Mouse (Mus musculus) erythroblast, embryonic 14.5 days (primary cell): ENCODE data around the gene Smtn.

Source experiments
- GATA1 ChIP-seq: IDR thresholded peaks from 2 replicates; pipeline ENCODE4 v1.6.1; 2012; ENCODE audit warnings: low read length, inconsistent platforms, mixed read lengths
- TAL1 ChIP-seq: IDR thresholded peaks from 3 replicates; pipeline ENCODE4 v1.6.1; 2012; ENCODE audit warnings: low read length, inconsistent platforms, mixed read lengths

DNA sequence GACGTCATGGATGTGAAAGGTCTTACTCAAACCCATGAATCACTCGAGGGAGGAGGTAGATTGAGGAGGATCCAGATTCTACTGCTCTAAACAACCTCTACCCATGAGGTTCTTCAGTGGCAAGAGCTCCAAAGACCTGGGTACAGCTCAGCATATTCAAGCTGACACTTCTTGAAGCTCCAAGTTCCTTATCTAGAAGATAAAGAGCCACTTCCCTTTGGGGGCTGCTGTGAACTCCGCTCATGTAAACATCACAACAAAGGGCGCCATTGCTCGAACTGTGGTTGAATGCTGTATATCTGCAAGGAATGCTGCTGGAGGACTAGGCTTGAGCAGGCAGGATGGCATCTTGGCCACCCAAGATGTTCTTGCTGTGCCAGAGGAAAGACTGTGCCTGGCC, 51.4 kb downstream of the Smtn start:
- no peak for TF ChIP-seq GATA1
- no peak for TF ChIP-seq TAL1
